Mouse (Mus musculus) c-Kit-positive CD71-negative TER-119-negative erythroid progenitor cells, embryonic 14.5 days (primary cell): ENCODE measurements around the gene Spi1.

ENCODE experiments used
- DNase-seq: peaks from one replicate; pipeline ENCODE4 v3.0.0-alpha.2; 2013; ENCODE audit warnings: low read depth

The Spi1 gene

DNA sequence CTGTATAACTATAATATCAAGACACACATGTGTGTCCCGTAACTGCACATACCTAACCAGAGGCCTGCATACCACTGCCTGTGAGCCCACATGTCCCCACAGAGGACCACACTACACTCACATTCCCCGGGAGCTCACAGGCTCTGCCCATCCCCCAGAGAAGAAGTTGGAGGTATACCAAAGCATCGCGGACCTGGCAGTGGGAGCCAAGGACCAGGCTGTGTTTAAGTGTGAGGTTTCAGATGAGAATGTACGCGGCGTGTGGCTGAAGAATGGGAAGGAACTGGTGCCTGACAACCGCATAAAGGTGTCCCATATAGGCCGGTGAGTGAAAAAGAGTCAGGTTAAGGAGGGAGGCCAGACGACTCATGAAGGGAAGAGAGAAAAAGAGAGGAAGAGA lies 42.9 kb downstream of the Spi1 start:
- no peak for DNase-seq

DNA sequence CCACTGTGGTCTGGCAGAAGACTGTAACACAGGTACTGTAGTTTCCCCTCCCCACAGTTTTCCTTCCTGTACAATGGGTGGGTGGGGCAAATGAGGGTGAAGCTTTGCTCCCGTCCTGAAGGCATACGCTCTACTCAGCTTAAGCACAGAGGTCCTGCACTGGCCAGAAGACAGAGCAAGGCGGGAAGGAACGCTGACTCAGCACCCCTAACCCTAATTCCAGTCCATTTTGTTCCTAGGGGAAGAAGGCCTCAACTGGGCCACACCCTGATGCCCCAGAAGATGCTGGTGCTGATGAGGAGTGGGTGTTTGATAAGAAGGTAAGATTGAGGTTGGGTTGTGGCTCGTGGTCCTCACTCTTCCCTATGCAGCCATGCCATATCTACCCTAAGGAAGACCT lies 46.6 kb downstream of the Spi1 start:
- DNase-seq = no peak

DNA sequence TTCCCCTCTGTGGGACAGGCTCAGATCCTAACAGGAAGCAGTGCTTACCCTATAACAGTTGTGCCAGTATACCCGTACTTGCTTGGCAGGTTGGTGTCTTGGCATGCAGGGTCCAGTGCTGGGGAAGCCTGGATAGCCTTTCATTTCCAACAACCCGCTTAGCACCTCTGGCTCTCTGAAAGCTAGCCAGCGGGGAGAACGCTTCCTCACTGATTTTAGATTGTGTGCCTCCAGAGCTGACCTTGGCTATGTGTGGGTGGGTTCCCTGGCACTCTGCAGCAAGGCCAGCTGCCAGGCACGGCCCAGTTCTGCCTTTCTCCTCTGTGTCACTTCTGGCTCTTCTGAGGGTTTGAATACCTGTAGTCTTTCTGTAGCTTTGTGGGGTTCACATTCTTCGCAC lies 47.9 kb downstream of the Spi1 start:
- DNase-seq = no peak

DNA sequence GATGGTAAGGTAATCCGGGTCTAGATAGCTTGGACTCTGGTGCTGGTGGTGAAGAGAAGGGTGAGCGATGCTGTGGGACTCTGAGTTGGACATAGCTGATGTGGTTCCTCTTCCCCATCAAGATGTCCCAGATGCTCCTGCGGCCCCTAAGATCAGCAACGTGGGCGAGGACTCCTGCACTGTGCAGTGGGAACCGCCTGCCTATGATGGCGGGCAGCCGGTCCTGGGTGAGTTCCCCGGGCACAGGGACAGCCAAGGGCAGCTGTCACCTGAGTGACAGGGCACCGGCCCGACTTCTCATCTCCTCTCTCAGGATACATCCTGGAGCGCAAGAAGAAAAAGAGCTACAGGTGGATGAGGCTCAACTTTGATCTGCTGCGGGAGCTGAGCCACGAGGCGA lies 49.1 kb downstream of the Spi1 start:
- DNase-seq = no peak

DNA sequence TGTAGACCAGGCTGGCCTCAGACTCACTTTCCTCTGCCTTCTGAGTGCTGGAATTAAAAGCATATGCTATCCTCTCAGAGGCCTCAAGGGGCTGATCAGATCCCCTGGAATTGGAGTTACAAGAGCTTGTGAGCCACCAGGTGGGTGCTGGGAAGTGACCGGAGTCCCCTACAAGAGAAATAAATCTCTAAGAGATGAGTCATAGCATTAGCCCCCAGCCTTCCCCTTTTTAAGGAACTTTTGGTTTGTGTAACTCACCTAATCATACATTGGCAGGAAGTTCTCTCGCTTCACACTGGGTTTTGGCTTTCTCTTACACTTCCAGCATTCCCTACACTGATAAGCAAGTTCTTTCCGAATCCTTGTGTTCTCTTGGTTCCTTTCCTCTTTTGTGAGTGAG lies 49.8 kb downstream of the Spi1 start:
- DNase-seq = no peak

DNA sequence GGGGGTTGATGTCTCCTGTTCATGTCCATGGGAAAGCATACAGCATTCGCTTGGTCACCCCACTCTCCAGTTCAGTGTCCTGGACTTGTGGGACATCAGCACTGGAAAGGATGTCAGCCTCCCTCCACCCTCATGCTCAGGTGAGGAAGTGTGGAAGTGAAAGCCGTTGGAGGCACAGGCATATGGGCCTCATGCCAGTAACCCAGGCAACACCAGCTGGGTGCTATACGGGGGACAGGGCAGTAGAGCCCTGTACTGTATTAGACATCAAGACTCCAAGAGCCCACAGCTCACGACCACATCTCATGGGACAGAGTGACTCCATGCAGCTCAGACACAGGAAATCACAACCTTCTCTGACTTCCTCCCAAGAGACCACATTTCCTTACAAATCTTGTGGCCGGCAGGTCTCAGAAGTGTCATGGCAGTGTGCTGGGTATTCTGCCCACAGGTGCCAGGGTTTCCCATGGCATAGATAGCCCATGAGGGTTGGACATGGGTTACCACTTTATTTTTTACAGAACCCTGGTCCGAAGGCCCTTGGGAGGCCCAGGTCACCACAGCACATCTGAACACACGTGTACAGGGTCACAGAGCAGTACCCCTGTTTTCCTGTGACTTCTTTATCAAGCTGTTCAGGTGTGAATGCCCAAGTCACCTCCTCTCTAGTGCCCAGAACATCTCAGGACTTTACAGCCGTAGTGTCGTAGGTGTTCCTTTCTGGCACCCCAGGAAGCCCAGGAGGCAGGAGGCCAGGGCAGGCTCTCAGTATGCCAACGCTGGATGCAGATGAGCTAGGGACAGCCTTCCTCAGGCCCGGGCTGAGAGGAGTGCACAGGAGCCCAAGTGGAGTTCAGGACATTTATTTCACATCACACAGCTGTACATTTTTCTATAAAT lies 54.6 kb downstream of the Spi1 start:
- DNase-seq = no peak

DNA sequence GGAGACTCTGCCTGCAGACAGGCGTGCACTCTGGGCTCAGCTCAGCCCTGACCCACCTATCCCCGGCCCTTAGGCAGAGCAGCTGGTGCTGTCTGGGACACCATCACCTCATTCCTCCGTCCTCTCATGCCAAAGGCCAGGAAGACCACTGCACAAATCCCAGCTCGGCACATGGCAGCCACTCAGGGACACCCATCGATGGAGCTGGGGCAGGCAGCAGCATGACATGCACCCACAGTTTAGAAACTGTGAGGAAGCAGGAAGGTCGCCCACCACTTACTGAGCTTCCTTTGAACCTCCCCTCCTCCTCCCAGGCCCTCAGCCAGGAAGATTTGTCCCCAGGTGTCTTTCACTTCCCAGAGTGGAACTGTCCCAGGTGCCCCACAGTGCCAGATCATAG lies 55.3 kb downstream of the Spi1 start:
- no peak for DNase-seq

DNA sequence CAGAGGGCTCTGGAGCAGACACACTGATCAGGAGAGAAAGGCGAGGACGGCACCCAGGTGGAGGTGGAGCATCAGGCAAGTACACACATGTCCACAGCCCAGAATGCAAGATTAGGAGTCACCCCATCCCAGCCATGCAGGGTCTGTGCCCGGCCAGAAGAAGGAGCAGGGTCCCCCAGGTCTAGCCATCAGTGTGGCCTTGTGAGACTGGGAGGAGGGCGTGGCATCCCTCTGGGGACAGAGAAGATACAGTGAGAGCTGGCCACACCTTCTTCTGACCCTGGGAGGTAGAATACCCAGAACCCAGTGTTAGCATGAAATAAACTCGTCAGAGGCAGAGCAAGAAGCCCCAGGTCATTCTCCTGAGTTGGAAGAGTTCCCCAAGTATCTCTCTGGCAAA lies 57.1 kb downstream of the Spi1 start:
- no peak for DNase-seq

DNA sequence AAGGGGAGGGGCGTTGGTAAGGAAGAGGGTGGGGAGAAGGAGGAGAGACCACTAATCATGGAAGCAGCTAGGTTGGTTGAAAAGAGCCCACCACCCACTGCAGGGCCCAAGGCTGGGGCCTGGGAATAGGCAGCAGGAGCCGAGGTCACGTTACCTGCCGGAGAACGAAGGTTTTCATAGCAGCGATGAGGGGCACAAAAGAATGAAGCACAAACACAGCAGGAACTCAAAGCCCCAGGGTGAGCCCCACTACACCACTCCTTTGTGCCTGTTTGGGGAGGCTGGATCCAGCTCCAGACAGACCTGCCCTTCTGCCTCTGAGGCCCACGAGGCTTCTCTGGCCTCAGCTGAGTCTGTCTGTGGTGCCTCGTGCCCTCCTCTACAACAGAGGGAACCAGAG lies 57.6 kb downstream of the Spi1 start:
- DNase-seq = no peak

DNA sequence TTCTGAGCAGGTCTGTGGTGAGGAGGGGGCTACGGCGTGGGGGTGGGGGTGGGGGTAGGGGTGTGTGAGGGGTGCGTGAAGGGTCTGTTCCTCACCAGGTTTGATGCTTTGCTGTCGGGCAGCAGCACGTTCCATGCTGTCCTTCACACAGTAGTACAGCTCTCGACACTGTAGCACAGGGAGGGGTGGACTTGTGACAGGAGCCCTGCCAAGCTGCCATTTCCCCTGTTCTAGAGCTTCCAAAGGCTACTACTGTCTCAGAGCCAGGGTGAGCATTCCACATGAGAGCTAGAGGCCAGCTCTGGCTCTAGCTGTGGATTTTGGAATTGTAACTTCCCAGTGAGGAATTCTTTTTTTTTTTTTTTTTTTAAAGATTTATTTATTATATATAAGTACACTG lies 60.7 kb downstream of the Spi1 start:
- no peak for DNase-seq

DNA sequence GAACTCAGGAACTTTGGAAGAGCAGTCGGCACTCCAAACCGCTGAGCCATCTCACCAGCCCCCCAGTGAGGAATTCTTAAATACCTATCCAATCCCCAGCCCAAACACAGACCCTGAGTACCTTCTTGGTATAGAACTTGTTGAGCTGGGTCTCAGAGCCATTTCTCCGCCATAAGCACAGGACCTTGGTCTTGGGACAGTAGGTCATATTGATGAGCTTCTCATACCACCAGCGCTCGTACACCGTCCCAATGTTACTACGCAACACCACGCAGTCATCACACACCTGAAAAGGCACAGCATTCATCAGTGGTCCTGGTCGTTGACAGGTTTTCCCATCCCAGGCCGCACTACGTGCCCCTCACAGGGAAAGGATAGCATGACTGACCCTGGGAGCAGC lies 61.2 kb downstream of the Spi1 start:
- DNase-seq = no peak

DNA sequence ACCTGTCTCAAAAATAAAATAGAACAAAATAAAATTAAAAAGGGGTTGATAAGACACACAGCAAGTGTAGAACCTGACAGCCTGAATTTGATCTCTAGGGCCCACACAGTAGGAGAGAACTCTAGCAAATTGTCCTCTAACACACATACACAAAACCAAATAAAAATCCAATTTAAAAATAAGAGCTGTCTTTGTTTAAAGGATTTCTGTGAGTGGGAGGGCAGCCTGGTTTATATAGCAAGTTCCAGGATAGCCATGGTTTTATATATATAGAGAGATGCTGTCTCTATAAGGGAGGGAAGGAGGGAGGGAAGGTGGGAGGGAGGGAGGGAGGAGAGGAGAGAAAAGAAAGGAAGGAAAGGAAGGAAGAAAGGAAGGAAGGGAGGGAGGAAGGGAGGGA lies 65.9 kb downstream of the Spi1 start:
- no peak for DNase-seq

DNA sequence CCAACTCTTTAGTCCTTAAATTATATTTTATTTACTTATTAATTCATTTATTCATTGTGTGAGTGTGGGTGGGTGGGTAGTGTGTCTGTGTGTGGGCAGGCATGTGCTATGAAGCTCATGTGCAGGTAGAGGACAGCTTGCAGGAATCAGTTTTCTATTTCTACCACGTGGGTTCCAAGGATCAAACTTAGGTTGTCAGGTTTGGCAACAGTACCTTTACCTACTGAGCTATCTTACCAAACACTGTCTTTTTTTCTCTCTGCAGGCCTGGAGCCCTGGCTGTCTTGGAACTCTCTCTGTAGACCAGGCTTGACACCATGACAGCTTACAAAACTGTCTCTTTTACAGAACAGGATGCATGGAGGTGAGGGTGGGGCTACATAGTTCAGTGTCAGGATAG lies 69.1 kb downstream of the Spi1 start:
- no peak for DNase-seq

DNA sequence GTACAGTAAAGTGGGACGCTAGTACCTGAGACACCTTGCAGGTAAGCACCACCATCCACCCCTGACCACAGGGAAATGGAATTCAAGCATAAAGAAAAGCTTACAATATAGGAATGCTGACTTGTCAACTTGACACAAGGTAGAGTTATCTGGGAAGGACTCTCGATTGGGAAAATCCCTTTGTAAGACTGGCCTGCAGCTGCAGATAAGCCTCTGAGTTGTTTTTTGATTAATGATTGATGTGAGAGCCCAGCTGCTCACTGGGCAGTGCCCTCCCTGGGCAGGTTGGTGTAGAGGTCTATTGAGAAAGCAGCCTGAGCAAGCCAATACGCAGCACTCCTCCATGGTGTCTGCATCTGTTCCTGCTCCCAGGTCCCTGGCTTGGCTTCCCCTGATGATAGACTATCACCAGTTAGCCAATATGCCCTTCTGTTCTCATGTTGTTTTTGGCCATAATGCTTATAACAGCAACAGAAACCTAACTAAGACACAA lies 70.7 kb downstream of the Spi1 start:
- DNase-seq = no peak

DNA sequence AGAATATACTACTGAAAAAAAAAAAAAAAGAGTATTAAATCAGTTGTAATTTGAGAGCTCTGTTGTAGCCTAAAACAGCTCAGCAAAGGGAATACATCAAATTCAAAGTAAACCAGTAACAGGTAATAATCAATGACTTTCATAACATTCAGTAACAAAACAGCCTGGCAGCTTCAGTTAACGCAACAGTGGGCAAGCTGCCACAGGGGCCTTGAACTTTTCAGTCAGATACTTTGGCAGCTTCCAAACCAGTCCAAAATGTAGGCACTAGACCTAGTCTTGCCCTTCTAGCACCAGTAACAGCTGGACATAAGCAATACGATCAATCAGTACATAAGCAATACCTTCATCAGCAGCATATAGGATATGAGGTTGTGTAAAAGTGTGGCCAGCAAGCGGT lies 71.9 kb downstream of the Spi1 start:
- no peak for DNase-seq

DNA sequence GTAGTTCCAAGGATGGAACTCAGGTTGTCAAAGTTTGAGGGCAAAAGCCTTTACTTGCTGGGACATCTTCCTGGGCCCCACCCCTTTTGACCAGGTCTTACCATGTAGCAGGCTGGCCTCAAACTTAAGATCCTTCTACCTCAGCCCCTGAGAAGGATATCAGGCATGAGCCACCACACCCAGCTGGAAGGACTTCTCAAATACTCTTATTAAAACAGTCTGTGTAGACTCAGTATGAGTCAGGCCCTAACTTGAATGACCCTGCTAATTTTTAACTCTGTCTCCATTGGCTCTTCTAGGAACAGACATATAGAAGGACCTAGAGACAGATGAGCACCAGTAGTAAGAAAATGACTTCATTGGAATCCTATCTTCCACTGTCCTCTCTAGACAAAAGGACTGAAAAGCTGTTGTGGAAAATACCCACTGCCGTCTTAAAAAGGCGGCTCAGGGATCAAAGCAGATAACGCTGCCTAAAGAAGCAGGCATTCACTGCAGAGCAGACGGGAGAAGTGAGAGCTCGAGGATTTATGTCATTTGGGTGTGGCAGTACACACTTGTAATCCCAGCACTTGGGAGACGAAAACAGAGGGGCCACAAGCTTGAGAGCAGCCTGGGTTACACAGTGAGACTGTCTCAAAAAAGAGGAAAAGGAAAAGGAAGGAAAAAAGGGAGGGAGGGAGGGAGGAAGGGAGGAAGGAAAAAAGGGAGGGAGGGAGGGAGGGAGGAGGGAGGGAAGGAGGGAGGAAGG lies 75.0 kb downstream of the Spi1 start:
- no peak for DNase-seq

DNA sequence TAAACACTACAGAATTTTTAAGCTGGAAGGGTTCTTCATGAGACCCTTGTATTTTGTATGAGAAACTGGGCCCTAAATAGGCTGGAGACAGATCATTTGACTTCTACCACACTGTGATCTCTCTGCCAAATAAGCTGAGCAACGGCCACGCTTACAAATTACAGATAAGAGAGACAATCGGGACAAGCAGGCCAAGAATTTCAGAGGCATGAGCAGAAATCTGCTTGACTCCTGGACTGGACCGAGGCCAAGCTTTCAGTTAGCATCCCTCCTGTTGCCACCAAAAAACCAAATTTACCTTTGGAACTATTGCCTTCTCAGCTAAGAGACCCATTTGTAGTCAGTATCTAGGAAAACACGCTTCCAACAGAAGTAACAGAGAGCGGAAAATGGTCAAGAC lies 78.4 kb downstream of the Spi1 start:
- DNase-seq = no peak

DNA sequence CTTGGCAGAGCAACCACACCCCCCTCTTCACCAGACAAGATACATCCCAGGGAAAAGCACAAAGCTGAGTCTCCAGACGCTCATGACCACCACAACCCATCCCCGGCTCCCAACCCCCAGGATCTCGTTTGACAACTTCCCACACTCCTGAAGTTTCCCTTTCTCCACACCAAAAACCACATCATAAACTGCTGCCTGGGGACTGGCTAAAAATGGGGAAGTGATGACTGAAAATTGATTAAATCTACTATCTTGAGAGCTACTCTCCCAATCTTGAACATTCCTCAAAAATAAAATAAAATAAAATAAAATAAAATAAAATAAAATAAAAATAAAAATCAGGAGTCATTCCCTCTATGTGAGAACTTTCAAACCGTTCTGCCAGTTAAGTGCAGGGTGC lies 80.8 kb downstream of the Spi1 start:
- no peak for DNase-seq

DNA sequence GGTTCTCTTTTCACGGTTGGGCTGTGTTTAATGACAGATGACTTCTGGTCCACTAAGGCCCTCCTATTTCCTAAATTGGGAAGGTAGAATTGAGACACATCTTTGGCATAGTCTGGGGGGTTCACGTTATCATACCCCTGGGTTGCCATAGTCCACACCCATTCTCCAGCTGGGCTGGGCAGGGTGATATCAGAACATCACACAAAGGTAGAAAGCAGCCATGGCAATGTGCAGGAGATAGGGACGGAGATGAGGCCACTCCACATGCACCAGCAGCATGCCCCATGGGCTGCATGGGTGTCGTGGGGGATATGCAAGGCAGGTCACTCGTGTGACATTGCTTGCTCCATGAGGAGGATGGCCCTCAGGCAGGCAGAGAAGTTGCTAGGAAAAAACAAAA lies 81.3 kb downstream of the Spi1 start:
- DNase-seq = no peak

DNA sequence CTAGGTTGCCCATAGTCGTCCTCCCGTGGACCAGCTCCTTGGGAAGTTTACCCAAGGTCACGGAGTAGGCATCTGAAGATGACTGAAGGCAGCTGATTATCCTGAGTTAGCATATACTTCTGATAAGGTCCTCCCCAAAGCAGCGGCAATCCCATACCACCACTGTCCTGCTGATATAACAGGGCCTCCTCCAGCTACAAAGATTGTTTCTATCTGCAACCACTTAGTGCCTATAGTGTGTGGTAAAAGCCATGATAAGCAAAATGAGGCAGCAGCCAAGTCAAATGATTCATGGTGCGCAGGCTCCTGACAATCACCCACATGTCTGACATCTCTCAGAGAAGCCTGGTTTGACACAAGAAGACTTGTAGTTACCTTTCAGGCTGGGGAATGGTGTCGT lies 82.8 kb downstream of the Spi1 start:
- no peak for DNase-seq
